Mouse (Mus musculus) forebrain, postnatal 0 days (tissue): ENCODE data around the gene Cox20. TPM values are rescaled to one million over a fixed set of nuclear protein-coding genes. Genes with fewer than 3 reads are reported as not detected.
A peak's percentile ranks its signal among the peaks of the same experiment; 100 is the strongest.
"Not testable (repeated sequence)": the region's sequence is repeated elsewhere in the genome, so short reads cannot be mapped to it uniquely, and the experiment has no call there.

ENCODE experiments used
- ATAC-seq: fragments of 200-750 bp; cut with Nextera tagmentation; 2 replicates; pipeline ENCODE4 v1.8.0; 2017; ENCODE audit warnings: mild to moderate bottlenecking, moderate library complexity
- DNase-seq: peaks from one replicate; pipeline ENCODE4 v3.0.0-alpha.2; 2015
- H3K27ac ChIP-seq: fragments of 300-500 bp; sonication (generic); 2 replicates; pipeline ENCODE4 v1.5.1; 2014; ENCODE audit warnings: low read depth, mild to moderate bottlenecking, antibody characterized with exemption, low read length, moderate library complexity, mixed read lengths
- H3K27me3 ChIP-seq: fragments of 300-500 bp; sonication (generic); 2 replicates; pipeline ENCODE4 v1.6.1; 2014; ENCODE audit warnings: mild to moderate bottlenecking, low read length, mixed read lengths; ENCODE audit not compliant: insufficient read depth
- H3K36me3 ChIP-seq: fragments of 300-500 bp; sonication (generic); 2 replicates; pipeline ENCODE4 v1.6.1; 2014; ENCODE audit warnings: mild to moderate bottlenecking, moderate library complexity; ENCODE audit not compliant: insufficient read depth
- H3K4me1 ChIP-seq: fragments of 300-500 bp; sonication (generic); 2 replicates; pipeline ENCODE4 v1.6.1; 2014; ENCODE audit warnings: antibody characterized with exemption; ENCODE audit not compliant: insufficient read depth
- H3K4me2 ChIP-seq: fragments of 300-500 bp; sonication (generic); 2 replicates; pipeline ENCODE4 v1.6.1; 2014; ENCODE audit warnings: low read depth, mild to moderate bottlenecking, moderate library complexity
- H3K4me3 ChIP-seq: fragments of 300-500 bp; sonication (generic); 2 replicates; pipeline ENCODE4 v1.5.1; 2014; ENCODE audit warnings: low read depth, low read length, mixed read lengths
- H3K9ac ChIP-seq: fragments of 300-500 bp; sonication (generic); 2 replicates; pipeline ENCODE4 v1.6.1; 2014; ENCODE audit warnings: mild to moderate bottlenecking
- H3K9me3 ChIP-seq: fragments of 300-500 bp; sonication (generic); 2 replicates; pipeline ENCODE4 v1.6.1; 2016; ENCODE audit warnings: low read length
- CTCF ChIP-seq: sonication (generic); IDR thresholded peaks from 2 replicates; pipeline ENCODE4 v1.5.1; 2016; ENCODE audit warnings: antibody characterized with exemption, control low read depth, low read depth
- WGBS: fragments of 180-500 bp; shearing (Covaris S2); extraction: QIAGEN DNeasy Blood & Tissue Kit; methylation state at CpG from one replicate; pipeline ENCODE4 v1.1.7; 2014; 5-methylcytosine and 5-hydroxymethylcytosine counted together
- polyA plus RNA-seq: library from polyadenylated mRNA; unstranded; fragments of >200 nt; fragmentation: Nextera tagmentation; extraction: Ambion mirVana; gene quantifications from 2 replicates; pipeline ENCODE4 v1.2.1, GENCODE M21; 2015
- total RNA-seq: library from RNA; depleted of rRNA; stranded (reverse); fragments of >200 nt; gene quantifications from 2 replicates; pipeline ENCODE4 v1.2.3, GENCODE M21; 2014

The Cox20 gene
- total and polyA plus RNA-seq, 2 experiments from 2014 or later, result 46.3 to 111 TPM

DNA sequence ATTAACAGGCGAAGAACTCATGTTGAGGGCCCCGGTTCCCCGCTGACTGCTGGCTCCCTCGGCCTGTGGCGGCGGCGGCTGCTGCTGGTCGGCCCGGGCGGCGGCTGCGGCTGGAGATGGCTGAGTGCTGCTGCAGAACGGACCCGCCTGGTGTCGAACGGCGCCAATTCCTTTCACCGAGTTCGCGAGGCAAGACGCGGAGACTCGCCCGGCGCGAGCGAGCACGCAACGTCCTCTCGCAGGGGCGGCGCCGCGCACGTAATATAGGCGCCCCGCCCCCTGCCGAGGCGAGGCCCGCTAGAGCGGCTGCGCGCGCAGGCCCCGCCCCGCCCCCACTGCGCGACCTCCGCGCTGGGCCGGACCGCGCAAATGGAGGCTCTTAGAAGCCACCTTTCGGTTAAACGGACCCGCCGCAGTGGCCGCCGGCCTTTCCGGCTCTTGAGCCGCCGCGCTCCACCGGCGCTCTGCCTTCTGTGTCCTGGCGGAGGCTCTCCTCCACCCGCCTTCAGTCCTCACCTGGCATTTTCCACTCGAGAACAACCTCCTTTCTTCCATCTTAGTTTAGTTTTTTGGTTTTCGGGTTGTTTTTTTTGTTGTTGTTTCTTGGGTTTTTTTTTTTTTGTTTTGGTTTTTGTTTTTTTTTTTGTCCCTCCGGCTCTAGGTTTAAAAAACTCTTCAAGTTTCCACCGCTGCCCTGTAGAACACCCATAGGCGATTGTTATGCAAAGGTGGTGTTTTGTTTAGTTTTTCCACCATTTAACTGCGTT is 18.8 kb downstream of the Cox20 start, which contains the start of gene Hnrnpu:
Gene Hnrnpu (minus strand): TSS at position 247 of the 767 bp plus-strand sequence.
- Histone ChIP-seq H3K4me2 (peak within 1 kb of the TSS; percentile 56), H3K9ac (peak within 1 kb of the TSS; percentile 100), H3K27me3 (no peaks in the 10 kb centered on the region), H3K9me3 (no peaks in the 10 kb centered on the region), H3K4me3 (peak within 1 kb of the TSS; percentile 100), H3K4me1 (peaks cover 19% of the 10 kb centered on the region), H3K27ac (peak within 1 kb of the TSS; percentile 100), H3K36me3 (peaks cover 11% of the 10 kb centered on the region)
- peak; percentile 99 for DNase-seq
- ATAC-seq, result peak; percentile 88
- TF ChIP-seq CTCF, result peak; percentile 3; the same call in 1 of the 2 replicates
- WGBS, result under 1% methylated on average over 69 of the region's 73 CpGs

DNA sequence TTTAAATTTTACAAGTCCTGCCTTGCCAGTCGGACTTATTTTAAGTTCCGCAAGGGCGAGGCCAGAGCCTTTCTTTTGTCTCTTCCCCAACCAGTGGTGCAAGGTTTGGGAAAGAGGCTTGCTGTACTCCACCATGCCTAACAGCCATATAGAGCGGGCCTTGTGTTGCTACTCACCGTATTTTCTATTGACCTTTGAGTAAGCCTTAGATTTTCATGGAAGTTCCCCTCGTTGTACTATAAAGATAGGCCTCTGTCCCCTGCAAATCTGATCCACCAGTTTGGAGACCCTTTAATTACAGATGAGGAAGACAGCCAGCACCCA is 19.4 kb downstream of the Cox20 start:
- Histone ChIP-seq H3K4me2 (peak overlapping the region; percentile 53), H3K27ac (peak overlapping the region; percentile 100), H3K27me3 (no peaks in the 10 kb centered on the region), H3K9me3 (no peaks in the 10 kb centered on the region), H3K36me3 (peaks cover 6% of the 10 kb centered on the region), H3K4me1 (peaks cover 19% of the 10 kb centered on the region), H3K9ac (peak overlapping the region; percentile 100), H3K4me3 (peak overlapping the region; percentile 100)
- DNase-seq (peak; percentile 55), ATAC-seq (no peak)
- no peak for TF ChIP-seq CTCF
- WGBS, result 2% methylated on average over 6 of the region's 6 CpGs

DNA sequence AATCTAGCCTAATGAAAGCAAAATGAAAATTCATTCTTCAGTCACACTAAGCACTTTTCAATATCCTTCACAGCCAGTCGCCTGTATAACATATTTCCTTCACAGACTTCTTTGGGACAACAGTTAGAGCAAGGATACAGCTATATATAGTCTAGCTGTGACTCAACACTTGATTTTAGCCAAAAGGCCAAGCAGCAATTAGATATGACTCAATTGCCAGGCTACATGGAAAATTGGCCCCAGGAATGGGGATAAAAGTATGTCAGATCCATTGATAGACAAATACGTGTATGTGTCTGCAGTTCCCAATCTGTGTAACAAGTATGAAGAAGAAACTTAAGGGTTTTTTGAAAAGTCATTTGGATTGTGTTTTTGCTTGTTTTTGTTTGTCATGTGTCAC is 21.3 kb downstream of the Cox20 start:
- no peak overlapping the region for H3K9ac ChIP-seq
- no peak overlapping the region for H3K4me2 ChIP-seq
- H3K27ac ChIP-seq, result no peak overlapping the region
- ATAC-seq (no peak), DNase-seq (no peak)
- H3K4me3 ChIP-seq, result no peak overlapping the region
- no peaks in the 10 kb centered on the region for H3K36me3 ChIP-seq
- H3K9me3 ChIP-seq, result no peaks in the 10 kb centered on the region
- 0 out of 2 replicates have a peak, but pooled peaks cover 7% of the 10 kb centered on the region for H3K4me1 ChIP-seq
- no peaks in the 10 kb centered on the region for H3K27me3 ChIP-seq
- no peak for TF ChIP-seq CTCF
- WGBS, result 93% methylated on average over 2 of the region's 2 CpGs

GRCm38 (mm10) chr1:178341435-178341834 is 22.5 kb downstream of the Cox20 start:
- ATAC-seq, result no peak
- no peak for TF ChIP-seq CTCF

GRCm38 (mm10) chr1:178342063-178342462 is 23.1 kb downstream of the Cox20 start:
- Histone ChIP-seq H3K27ac (no peak overlapping the region), H3K36me3 (no peaks in the 10 kb centered on the region), H3K9me3 (no peaks in the 10 kb centered on the region), H3K9ac (no peak overlapping the region), H3K27me3 (no peaks in the 10 kb centered on the region), H3K4me2 (no peak overlapping the region), H3K4me1 (0 out of 2 replicates have a peak, but pooled peaks cover 7% of the 10 kb centered on the region), H3K4me3 (no peak overlapping the region)
- 60% methylated on average over 1 of the region's 1 CpGs for WGBS
- ATAC-seq (no peak), DNase-seq (no peak)
- no peak for TF ChIP-seq CTCF

More at GRCm38 (mm10) chr1:178341435-178341834, 22.5 kb downstream of the Cox20 start:
- Histone ChIP-seq H3K27me3 (no peaks in the 10 kb centered on the region), H3K4me2 (no peak overlapping the region), H3K9ac (no peak overlapping the region), H3K4me1 (0 out of 2 replicates have a peak, but pooled peaks cover 7% of the 10 kb centered on the region), H3K9me3 (no peaks in the 10 kb centered on the region), H3K27ac (no peak overlapping the region), H3K36me3 (no peaks in the 10 kb centered on the region), H3K4me3 (no peak overlapping the region)
- WGBS, result 84% methylated on average over 3 of the region's 3 CpGs
- no peak for DNase-seq

DNA sequence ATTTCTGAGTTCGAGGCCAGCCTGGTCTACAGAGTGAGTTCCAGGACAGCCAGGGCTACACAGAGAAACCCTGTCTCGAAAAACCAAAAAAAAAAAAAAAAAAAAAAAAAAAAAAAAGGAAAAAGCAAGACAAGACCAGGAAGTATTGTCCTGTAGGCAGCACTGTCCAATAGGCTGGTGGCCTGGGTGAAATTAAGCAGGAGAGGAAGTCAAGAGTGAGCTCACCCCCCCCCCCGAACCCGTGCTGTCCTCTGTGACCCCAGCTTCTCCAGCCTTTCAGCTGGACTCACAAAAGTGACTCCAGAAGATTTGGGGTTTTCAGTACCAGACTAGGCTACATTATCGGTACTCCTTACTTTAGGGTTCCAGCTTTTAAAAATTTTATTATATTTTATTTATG is 23.7 kb downstream of the Cox20 start:
- H3K36me3 ChIP-seq, result no peaks in the 10 kb centered on the region
- no peak overlapping the region for H3K4me3 ChIP-seq
- WGBS, result 93% methylated on average over 4 of the region's 5 CpGs
- H3K27ac ChIP-seq, result no peak overlapping the region
- H3K4me2 ChIP-seq, result no peak overlapping the region
- no peaks in the 10 kb centered on the region for H3K9me3 ChIP-seq
- H3K4me1 ChIP-seq, result 0 out of 2 replicates have a peak, but pooled peaks cover 7% of the 10 kb centered on the region
- no peak for TF ChIP-seq CTCF
- H3K27me3 ChIP-seq, result no peaks in the 10 kb centered on the region
- no peak overlapping the region for H3K9ac ChIP-seq
- DNase-seq (no peak), ATAC-seq (no peak)

- H3K9me3 ChIP-seq, ATAC-seq, H3K4me2 ChIP-seq, H3K27me3 ChIP-seq, H3K4me1 ChIP-seq, H3K4me3 ChIP-seq, H3K27ac ChIP-seq, H3K36me3 ChIP-seq, DNase-seq, H3K9ac ChIP-seq: not testable (repeated sequence)
- whole genome bisulfite sequencing, result 92% methylated on average over 10 of the region's 10 CpGs
Measured at GRCm38 (mm10) chr1:178344071-178344805, 25.3 kb downstream of the Cox20 start.
